Mouse (Mus musculus): ENCODE measurements around the gene E030018B13Rik. TPM values are rescaled to one million over a fixed set of nuclear protein-coding genes. Genes with fewer than 3 reads are reported as not detected.

E030018B13Rik gene
- polyA plus RNA-seq, 1 experiment from 2014 or later = not detected

DNA sequence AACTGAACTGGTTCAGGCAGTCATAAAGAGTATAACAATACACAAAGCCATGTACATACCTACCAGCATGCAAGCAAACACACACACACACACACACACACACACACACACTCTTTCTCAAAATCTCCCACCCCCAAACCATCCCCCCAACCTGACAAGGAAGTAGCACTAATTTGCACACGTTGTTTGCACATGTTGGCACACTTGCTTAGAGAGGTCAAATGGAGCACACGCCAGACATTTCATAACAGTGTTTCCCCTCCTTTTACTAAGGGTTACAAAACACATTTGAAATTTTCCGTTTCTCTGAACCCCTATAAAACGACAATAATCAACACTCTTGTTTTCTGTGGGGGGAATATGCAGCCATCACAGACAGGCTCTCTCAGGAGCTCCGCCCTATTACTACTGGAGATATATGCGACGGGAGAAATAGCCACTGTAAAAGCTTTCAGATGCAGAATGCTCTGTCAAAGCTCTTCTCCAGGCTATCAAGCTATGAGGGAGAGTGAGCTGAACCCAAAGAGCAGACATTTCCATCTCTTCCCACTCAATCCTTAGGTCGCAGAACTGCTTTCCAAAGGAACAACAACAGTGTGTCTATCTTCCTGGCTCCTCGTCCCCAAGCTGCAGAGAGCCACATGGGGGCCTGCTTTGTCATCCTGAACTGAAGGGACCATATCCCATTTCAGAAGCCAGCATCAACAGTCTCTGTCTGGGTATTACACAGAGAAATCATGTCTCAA is 12.8 kb upstream of the E030018B13Rik start:
- Histone ChIP-seq H3K9me3 (ENCODE audit: control insufficient read depth, low read length) (no peaks in the 10 kb centered on the region), H3K9ac (ENCODE audit: low read length) (no peak overlapping the region), H3K36me3 (ENCODE audit: control insufficient read depth, insufficient read depth, low read length) (no peaks in the 10 kb centered on the region), H3K27ac (replicated peaks in 1 of 2; ENCODE audit: control insufficient read depth in 1 of 2, insufficient read depth in 1 of 2, low read depth in 2 of 2, low read length in 2 of 2) (no peak overlapping the region), H3K4me1 (ENCODE audit: control insufficient read depth in 2 of 2, insufficient read depth in 2 of 2, low read length in 2 of 2) (peaks cover 9 to 29% of the 10 kb centered on the region in 2 experiments), H3K27me3 (ENCODE audit: control insufficient read depth, insufficient read depth, low read length) (no peaks in the 10 kb centered on the region), H3K4me3 (ENCODE audit: control insufficient read depth in 1 of 2, insufficient read depth in 1 of 2, low read depth in 1 of 2, low read length in 2 of 2) (no peak overlapping the region), H3K4me2 (ENCODE audit: low read length) (no peak overlapping the region)
- no peak for ATAC-seq (ENCODE audit: insufficient number of reproducible peaks, insufficient read depth, low FRiP score, low read depth)
- WGBS = 67% methylated on average over 9 of the region's 9 CpGs

DNA sequence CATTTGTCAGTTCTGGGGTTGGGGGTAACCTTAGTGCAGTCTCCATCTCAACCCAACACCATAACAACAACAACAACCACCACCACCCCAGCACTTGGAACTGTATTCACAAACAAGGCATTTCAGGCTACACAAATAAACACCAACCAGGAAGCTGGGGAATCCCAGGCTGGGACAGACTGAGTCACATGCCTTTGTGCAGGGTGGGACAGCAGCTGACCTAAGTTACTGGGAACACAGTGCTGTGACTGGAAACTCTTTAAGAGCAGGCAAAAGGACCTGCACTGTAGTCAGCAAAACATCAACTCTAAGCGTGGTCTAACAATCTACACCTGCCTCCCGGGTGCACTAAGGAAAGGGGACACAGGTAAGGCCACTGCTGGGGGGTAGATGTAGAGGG is 11.5 kb upstream of the E030018B13Rik start:
- Histone ChIP-seq H3K4me1 (ENCODE audit: control insufficient read depth in 2 of 2, insufficient read depth in 2 of 2, low read length in 2 of 2) (peaks cover 12 to 39% of the 10 kb centered on the region in 2 experiments), H3K27ac (replicated peaks in 1 of 2; ENCODE audit: control insufficient read depth in 1 of 2, insufficient read depth in 1 of 2, low read depth in 2 of 2, low read length in 2 of 2) (no peak overlapping the region), H3K27me3 (ENCODE audit: control insufficient read depth, insufficient read depth, low read length) (no peaks in the 10 kb centered on the region), H3K9me3 (ENCODE audit: control insufficient read depth, low read length) (no peaks in the 10 kb centered on the region), H3K4me3 (ENCODE audit: control insufficient read depth in 1 of 2, insufficient read depth in 1 of 2, low read depth in 1 of 2, low read length in 2 of 2) (no peak overlapping the region), H3K36me3 (ENCODE audit: control insufficient read depth, insufficient read depth, low read length) (no peaks in the 10 kb centered on the region), H3K4me2 (ENCODE audit: low read length) (no peak overlapping the region), H3K9ac (ENCODE audit: low read length) (no peak overlapping the region)
- no peak for ATAC-seq (ENCODE audit: insufficient number of reproducible peaks, insufficient read depth, low FRiP score, low read depth)
- WGBS = 70% methylated on average over 2 of the region's 2 CpGs

DNA sequence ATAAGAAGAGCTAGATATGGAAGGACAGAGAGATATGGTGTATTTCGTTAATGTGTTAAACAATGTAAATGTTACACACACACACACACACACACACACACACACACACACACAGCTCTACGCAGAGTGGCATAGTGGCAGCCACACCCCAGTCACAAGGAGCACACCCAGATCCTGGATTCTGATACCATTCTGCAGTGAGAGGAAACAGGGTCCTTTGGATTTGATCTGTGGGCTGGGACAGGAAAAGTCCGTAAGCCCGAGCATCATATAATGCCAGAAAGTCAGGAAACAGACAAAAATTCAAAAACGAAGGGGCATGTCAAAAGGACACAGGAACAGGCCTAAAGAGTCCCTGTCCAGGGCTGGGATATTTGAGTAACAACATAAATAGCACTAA is 11.0 kb upstream of the E030018B13Rik start:
- no peaks in the 10 kb centered on the region for H3K36me3 ChIP-seq (ENCODE audit: control insufficient read depth, insufficient read depth, low read length)
- no peaks in the 10 kb centered on the region for H3K9me3 ChIP-seq (ENCODE audit: control insufficient read depth, low read length)
- peaks cover 15 to 44% of the 10 kb centered on the region in 2 experiments for H3K4me1 ChIP-seq (ENCODE audit: control insufficient read depth in 2 of 2, insufficient read depth in 2 of 2, low read length in 2 of 2)
- H3K9ac ChIP-seq (ENCODE audit: low read length) = no peak overlapping the region
- 71% methylated on average over 5 of the region's 5 CpGs for WGBS
- no peaks in the 10 kb centered on the region for H3K27me3 ChIP-seq (ENCODE audit: control insufficient read depth, insufficient read depth, low read length)
- H3K27ac ChIP-seq (replicated peaks in 1 of 2; ENCODE audit: control insufficient read depth in 1 of 2, insufficient read depth in 1 of 2, low read depth in 2 of 2, low read length in 2 of 2) = no peak overlapping the region; a peak in 1 of 4 replicates
- no peak for ATAC-seq (ENCODE audit: insufficient number of reproducible peaks, insufficient read depth, low FRiP score, low read depth)
- H3K4me2 ChIP-seq (ENCODE audit: low read length) = no peak overlapping the region
- no peak overlapping the region for H3K4me3 ChIP-seq (ENCODE audit: control insufficient read depth in 1 of 2, insufficient read depth in 1 of 2, low read depth in 1 of 2, low read length in 2 of 2)

DNA sequence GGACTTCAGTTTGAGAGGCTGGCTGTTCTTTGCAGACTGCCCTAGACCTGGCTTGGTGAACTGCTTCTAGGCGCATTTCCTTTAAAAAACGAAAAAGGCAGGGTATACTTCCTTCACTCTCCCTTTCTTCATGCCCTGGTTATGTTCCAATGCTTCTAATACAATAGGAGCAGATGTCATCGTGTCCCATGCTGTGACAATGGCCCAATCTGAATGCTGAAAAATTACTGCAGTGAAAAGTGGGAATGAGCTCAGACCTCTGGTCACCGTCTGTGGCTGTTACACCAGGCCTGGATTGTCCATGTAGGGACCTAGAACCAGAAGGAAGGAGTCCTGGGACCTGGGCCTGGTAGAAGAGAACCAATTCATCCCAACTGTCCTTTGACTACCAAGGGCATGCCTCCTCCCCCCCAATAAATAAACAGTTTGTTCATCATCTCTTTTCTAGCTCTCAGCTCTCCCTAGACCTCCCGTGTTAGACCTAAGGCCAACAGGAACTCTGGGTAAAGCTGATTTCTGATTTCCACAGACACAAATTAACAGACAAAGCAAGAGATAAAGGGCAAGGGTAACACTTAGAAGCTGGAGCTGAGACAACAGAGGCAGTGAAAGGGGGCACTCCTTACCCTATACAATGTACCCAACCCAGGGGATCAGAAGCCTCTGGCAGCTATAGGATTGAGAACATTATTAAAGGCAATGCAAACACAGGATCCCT is 8.7 kb upstream of the E030018B13Rik start:
- H3K27me3 ChIP-seq (ENCODE audit: control insufficient read depth, insufficient read depth, low read length) = no peaks in the 10 kb centered on the region
- no peak overlapping the region for H3K4me3 ChIP-seq (ENCODE audit: control insufficient read depth in 1 of 2, insufficient read depth in 1 of 2, low read depth in 1 of 2, low read length in 2 of 2)
- no peak for ATAC-seq (ENCODE audit: insufficient number of reproducible peaks, insufficient read depth, low FRiP score, low read depth)
- H3K4me1 ChIP-seq (ENCODE audit: control insufficient read depth in 2 of 2, insufficient read depth in 2 of 2, low read length in 2 of 2) = peaks cover 32 to 66% of the 10 kb centered on the region in 2 experiments
- H3K4me2 ChIP-seq (ENCODE audit: low read length) = no peak overlapping the region
- 74% methylated on average over 5 of the region's 5 CpGs for WGBS
- H3K9ac ChIP-seq (ENCODE audit: low read length) = peak overlapping the region; percentile 4; the same call in 1 of the 2 replicates
- H3K27ac ChIP-seq (replicated peaks in 1 of 2; ENCODE audit: control insufficient read depth in 1 of 2, insufficient read depth in 1 of 2, low read depth in 2 of 2, low read length in 2 of 2) = peak overlapping the region; percentile 28 to 66; a peak in 3 of 4 replicates
- H3K36me3 ChIP-seq (ENCODE audit: control insufficient read depth, insufficient read depth, low read length) = no peaks in the 10 kb centered on the region
- H3K9me3 ChIP-seq (ENCODE audit: control insufficient read depth, low read length) = no peaks in the 10 kb centered on the region

DNA sequence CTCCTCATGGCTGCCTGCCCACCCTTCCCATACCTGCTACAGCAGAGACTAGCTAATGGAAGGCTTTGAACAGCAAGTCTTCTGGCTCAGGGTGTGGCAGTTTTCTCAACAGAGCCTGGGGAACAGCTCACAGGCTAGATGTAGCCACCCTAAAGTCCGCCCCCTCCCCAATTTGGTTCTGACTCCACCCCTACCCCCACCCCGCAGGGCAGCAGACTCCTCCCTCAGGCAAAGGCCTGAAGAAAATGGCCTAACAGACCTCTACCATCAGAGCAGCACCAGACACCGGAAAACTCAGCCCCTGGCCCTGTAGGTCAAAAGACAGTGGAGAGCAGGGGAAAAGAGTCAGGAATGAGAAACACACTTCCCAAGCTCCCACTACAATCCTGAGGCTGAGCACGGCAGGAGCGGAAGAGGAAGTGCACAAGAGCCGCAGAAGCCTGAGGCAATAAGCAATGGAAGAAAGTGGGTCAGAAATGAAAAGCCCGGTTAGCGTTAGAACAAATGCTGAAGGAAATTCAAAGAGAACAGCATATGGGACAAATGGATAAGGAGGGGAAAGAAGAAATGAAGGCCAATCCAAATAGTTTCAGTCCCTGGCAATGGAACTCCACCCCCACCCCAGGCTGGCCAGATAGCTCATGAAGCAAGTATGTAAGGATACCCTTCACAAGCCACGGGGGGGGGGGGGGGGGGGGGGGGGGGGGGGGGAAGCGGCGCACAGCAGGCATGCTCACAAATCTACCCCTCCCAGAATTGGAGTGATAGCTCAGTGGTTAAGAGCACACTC is 8.0 kb upstream of the E030018B13Rik start:
- Histone ChIP-seq H3K36me3 (ENCODE audit: control insufficient read depth, insufficient read depth, low read length) (no peaks in the 10 kb centered on the region), H3K9ac (ENCODE audit: low read length) (peak overlapping the region; percentile 4), H3K27me3 (ENCODE audit: control insufficient read depth, insufficient read depth, low read length) (no peaks in the 10 kb centered on the region), H3K9me3 (ENCODE audit: control insufficient read depth, low read length) (no peaks in the 10 kb centered on the region), H3K4me2 (ENCODE audit: low read length) (peak overlapping the region; percentile 30; the same call in 1 of the 2 replicates), H3K4me1 (ENCODE audit: control insufficient read depth in 2 of 2, insufficient read depth in 2 of 2, low read length in 2 of 2) (peaks cover 34 to 66% of the 10 kb centered on the region in 2 experiments), H3K4me3 (ENCODE audit: control insufficient read depth in 1 of 2, insufficient read depth in 1 of 2, low read depth in 1 of 2, low read length in 2 of 2) (no peak overlapping the region), H3K27ac (replicated peaks in 1 of 2; ENCODE audit: control insufficient read depth in 1 of 2, insufficient read depth in 1 of 2, low read depth in 2 of 2, low read length in 2 of 2) (peak overlapping the region; percentile 28 to 66)
- no peak for ATAC-seq (ENCODE audit: insufficient number of reproducible peaks, insufficient read depth, low FRiP score, low read depth)
- WGBS = 22% methylated on average over 9 of the region's 11 CpGs

DNA sequence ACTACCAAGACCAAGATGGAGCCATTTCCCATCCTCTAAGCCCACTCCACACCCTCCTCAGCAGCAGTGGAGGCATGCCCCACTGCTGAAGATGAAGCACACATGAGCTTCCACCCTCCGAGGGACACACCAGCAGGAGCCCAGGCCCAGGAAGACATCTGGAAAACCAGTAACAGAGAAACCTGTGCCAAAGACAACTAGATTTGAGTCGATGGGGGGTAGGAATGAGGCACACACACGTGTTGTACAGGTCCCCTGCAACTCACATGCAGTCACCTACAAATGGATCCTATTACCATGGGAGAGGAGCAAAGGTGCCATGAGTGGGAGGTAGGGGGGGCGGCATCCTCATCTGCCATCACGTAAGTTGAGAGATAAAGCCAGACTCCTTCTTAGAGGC is 6.4 kb upstream of the E030018B13Rik start:
- WGBS = 47% methylated on average over 5 of the region's 5 CpGs
- Histone ChIP-seq H3K4me2 (ENCODE audit: low read length) (no peak overlapping the region), H3K27ac (replicated peaks in 1 of 2; ENCODE audit: control insufficient read depth in 1 of 2, insufficient read depth in 1 of 2, low read depth in 2 of 2, low read length in 2 of 2) (no peak overlapping the region), H3K9me3 (ENCODE audit: control insufficient read depth, low read length) (no peaks in the 10 kb centered on the region), H3K27me3 (ENCODE audit: control insufficient read depth, insufficient read depth, low read length) (no peaks in the 10 kb centered on the region), H3K4me1 (ENCODE audit: control insufficient read depth in 2 of 2, insufficient read depth in 2 of 2, low read length in 2 of 2) (peaks cover 39 to 70% of the 10 kb centered on the region in 2 experiments), H3K36me3 (ENCODE audit: control insufficient read depth, insufficient read depth, low read length) (no peaks in the 10 kb centered on the region), H3K4me3 (ENCODE audit: control insufficient read depth in 1 of 2, insufficient read depth in 1 of 2, low read depth in 1 of 2, low read length in 2 of 2) (no peak overlapping the region), H3K9ac (ENCODE audit: low read length) (no peak overlapping the region)
- no peak for ATAC-seq (ENCODE audit: insufficient number of reproducible peaks, insufficient read depth, low FRiP score, low read depth)

DNA sequence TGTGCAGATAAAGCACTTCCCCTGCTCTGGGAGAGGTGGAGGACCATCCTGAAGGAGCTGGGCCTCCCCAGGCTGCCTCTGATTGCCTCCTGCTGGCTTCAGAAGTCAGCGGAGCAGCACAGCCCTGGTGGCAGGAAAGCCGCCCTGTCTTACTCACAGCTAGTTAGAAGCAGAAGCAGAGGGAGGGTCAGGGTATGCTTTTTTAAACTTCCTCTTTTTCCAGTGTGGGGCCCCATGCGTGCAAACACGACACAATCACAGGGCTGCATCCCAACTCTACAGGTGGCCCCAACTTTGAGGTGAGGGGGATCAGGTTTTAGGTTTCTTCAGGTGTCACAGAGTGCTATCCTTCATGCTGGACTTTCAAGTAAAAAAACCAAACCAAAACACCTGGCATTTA is 5.7 kb upstream of the E030018B13Rik start:
- Histone ChIP-seq H3K4me2 (ENCODE audit: low read length) (no peak overlapping the region), H3K27me3 (ENCODE audit: control insufficient read depth, insufficient read depth, low read length) (no peaks in the 10 kb centered on the region), H3K9me3 (ENCODE audit: control insufficient read depth, low read length) (no peaks in the 10 kb centered on the region), H3K36me3 (ENCODE audit: control insufficient read depth, insufficient read depth, low read length) (no peaks in the 10 kb centered on the region), H3K4me1 (ENCODE audit: control insufficient read depth in 2 of 2, insufficient read depth in 2 of 2, low read length in 2 of 2) (peaks cover 39 to 68% of the 10 kb centered on the region in 2 experiments), H3K27ac (replicated peaks in 1 of 2; ENCODE audit: control insufficient read depth in 1 of 2, insufficient read depth in 1 of 2, low read depth in 2 of 2, low read length in 2 of 2) (peak overlapping the region; percentile 34 to 80; a peak in 3 of 4 replicates), H3K9ac (ENCODE audit: low read length) (peak overlapping the region; percentile 12; the same call in 1 of the 2 replicates), H3K4me3 (ENCODE audit: control insufficient read depth in 1 of 2, insufficient read depth in 1 of 2, low read depth in 1 of 2, low read length in 2 of 2) (no peak overlapping the region)
- no peak for ATAC-seq (ENCODE audit: insufficient number of reproducible peaks, insufficient read depth, low FRiP score, low read depth)
- WGBS = 36% methylated on average over 4 of the region's 4 CpGs

Measured in heart, embryonic 14.5 days (tissue).